Mouse (Mus musculus): ENCODE data around the gene Pgk1.

GRCm38 (mm10) chrX:106186713-106187649 lies at the start of gene Pgk1:
- peak; percentile 54; the same call in 1 of the 2 replicates for TF ChIP-seq POLR2A (IDR thresholded peaks at IDR 0.05; ENCODE audit: extremely low read depth, insufficient read depth, low read length)
- no peak for TF ChIP-seq CTCF (IDR thresholded peaks at IDR 0.05; ENCODE audit: extremely low read depth, insufficient read depth, low read length)
